Mouse (Mus musculus) liver, embryonic 14.5 days (tissue): ENCODE measurements around the gene Myrip. TPM values are rescaled to one million over a fixed set of nuclear protein-coding genes. Genes with fewer than 3 reads are reported as not detected.

Experiments
- ATAC-seq: fragments of 200-750 bp; cut with Nextera tagmentation; 2 replicates; pipeline ENCODE4 v1.8.0; 2017; ENCODE audit warnings: moderate number of reproducible peaks, mild to moderate bottlenecking, moderate library complexity; ENCODE audit not compliant: insufficient read depth
- DNase-seq, 3 experiments: peaks; one replicate each; pipeline ENCODE4 v3.0.0-alpha.2; 2012 to 2013; ENCODE audit warnings: low read depth in 3 of 3, low spot score in 3 of 3
- H3K27ac ChIP-seq: fragments of 300-500 bp; sonication (generic); 2 replicates; pipeline ENCODE4 v1.5.1; 2014; ENCODE audit warnings: moderate library complexity, mild to moderate bottlenecking, control low read depth, inconsistent platforms
- H3K27me3 ChIP-seq: fragments of 300-500 bp; sonication (generic); 2 replicates; pipeline ENCODE4 v1.6.1; 2014; ENCODE audit warnings: mild to moderate bottlenecking, low read length, moderate library complexity; ENCODE audit not compliant: control insufficient read depth, insufficient read depth
- H3K36me3 ChIP-seq: fragments of 300-500 bp; sonication (generic); replicated peaks from 2 replicates; pipeline ENCODE4 v1.6.1; 2014; ENCODE audit warnings: low read depth; ENCODE audit not compliant: control insufficient read depth, insufficient read depth
- H3K4me1 ChIP-seq, 2 experiments: fragments of 200-500 bp in 1 of 2; fragments of 300-500 bp in 1 of 2; sonication (generic) in 1 of 2; replicated peaks; 2 replicates each; pipeline ENCODE4 v1.6.1; 2012 to 2014; ENCODE audit warnings: antibody characterized with exemption in 1 of 2, inconsistent platforms in 1 of 2, low read length in 1 of 2; ENCODE audit not compliant: control insufficient read depth in 2 of 2, insufficient read depth in 2 of 2
- H3K4me2 ChIP-seq: fragments of 300-500 bp; sonication (generic); 2 replicates; pipeline ENCODE4 v1.6.1; 2014; ENCODE audit warnings: low read depth, mild to moderate bottlenecking, control low read depth, moderate library complexity
- H3K4me3 ChIP-seq, 2 experiments: fragments of 200-500 bp in 1 of 2; fragments of 300-500 bp in 1 of 2; sonication (generic) in 1 of 2; 2 replicates each; pipeline ENCODE4 v1.5.1; 2012 to 2014; ENCODE audit warnings: low read depth in 2 of 2, low read length in 2 of 2, mild to moderate bottlenecking in 2 of 2, control low read depth in 1 of 2, inconsistent platforms in 1 of 2, moderate library complexity in 1 of 2; ENCODE audit not compliant: insufficient read depth in 1 of 2
- H3K9ac ChIP-seq: fragments of 300-500 bp; sonication (generic); replicated peaks from 2 replicates; pipeline ENCODE4 v1.6.1; 2014; ENCODE audit warnings: mild to moderate bottlenecking, control low read depth, moderate library complexity
- H3K9me3 ChIP-seq: fragments of 300-500 bp; sonication (generic); 2 replicates; pipeline ENCODE4 v1.6.1; 2016; ENCODE audit warnings: low read length, mixed read lengths; ENCODE audit not compliant: control insufficient read depth
- CTCF ChIP-seq: IDR thresholded peaks from 2 replicates; pipeline ENCODE4 v1.5.1; 2016; ENCODE audit warnings: antibody characterized with exemption, low read depth, control low read depth
- EP300 ChIP-seq: IDR thresholded peaks from 2 replicates; pipeline ENCODE4 v1.6.1; 2016; ENCODE audit warnings: antibody characterized with exemption, low read depth
- WGBS: fragments of 180-500 bp; shearing (Covaris S2); extraction: QIAGEN DNeasy Blood & Tissue Kit; methylation state at CpG from one replicate; pipeline ENCODE4 v1.1.7; 2014; ENCODE audit not compliant: insufficient replicate concordance; 5-methylcytosine and 5-hydroxymethylcytosine counted together
- polyA plus RNA-seq, 2 experiments: library from polyadenylated mRNA; depleted of rRNA in 1 of 2; stranded (reverse) in 1 of 2; unstranded in 1 of 2; fragments of >200 nt; fragmentation: Nextera tagmentation in 1 of 2; extraction: Ambion mirVana in 1 of 2; gene quantifications; 2 replicates each; pipeline versions ENCODE4 v1.2.1 to v1.2.3; 2012 to 2014

The Myrip gene
- polyA plus RNA-seq, 2 experiments = 0.02 to 0.18 TPM

DNA sequence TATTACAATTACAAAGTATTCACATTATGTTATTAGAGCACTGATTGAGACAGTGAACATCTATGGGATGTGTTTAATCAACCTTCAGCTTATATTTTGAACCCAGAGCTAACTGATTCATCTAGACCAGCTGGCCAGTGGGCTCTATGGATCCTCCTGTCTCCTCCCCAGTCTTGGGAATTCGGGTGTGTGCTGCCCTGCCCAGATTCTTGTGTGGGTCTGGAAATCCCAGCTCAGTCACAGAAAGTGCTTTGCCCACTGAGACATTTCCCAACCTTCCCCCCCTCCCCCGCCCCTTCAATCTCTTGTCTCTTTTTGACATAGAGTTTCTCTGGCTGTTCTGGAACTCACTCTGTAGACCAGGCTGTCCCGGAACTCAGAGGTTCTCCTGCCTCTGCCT lies 217.6 kb downstream of the Myrip start:
- no peak overlapping the region for H3K27ac ChIP-seq
- no peaks in the 10 kb centered on the region for H3K9me3 ChIP-seq
- H3K27me3 ChIP-seq = no peaks in the 10 kb centered on the region
- TF ChIP-seq CTCF (no peak), EP300 (no peak)
- H3K4me1 ChIP-seq = 0 out of 4 replicates have a peak, but pooled peaks cover 0 to 1% of the 10 kb centered on the region in 2 experiments
- 54% methylated on average over 3 of the region's 3 CpGs for WGBS
- H3K4me3 ChIP-seq = no peak overlapping the region
- no peaks in the 10 kb centered on the region for H3K36me3 ChIP-seq
- ATAC-seq = no peak
- H3K4me2 ChIP-seq = no peak overlapping the region
- H3K9ac ChIP-seq = no peak overlapping the region
- DNase-seq = no peak

GRCm38 (mm10) chr9:120519469-120520125 lies 218.3 kb downstream of the Myrip start:
- H3K27me3 ChIP-seq = no peaks in the 10 kb centered on the region
- TF ChIP-seq CTCF (no peak), EP300 (no peak)

DNA sequence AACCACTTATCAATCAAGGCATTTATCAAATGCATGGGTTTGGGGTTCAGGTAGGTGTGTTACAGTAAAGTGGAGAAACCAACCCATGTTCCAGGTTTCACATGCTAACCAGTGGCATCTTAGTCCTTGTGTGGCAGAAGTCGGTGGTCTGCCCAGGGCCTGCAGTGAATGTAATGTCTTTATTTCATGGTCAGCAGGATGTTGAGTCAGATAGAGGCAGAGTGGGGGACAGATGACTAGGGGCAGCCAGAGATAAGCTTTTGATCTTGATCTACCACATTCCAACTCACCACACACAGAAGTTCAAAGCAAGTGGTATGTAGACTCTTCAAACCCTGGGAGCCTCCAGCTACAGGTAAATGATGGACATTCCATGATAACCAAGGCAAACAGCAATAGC lies 219.8 kb downstream of the Myrip start:
- Histone ChIP-seq H3K9me3 (no peaks in the 10 kb centered on the region), H3K9ac (no peak overlapping the region), H3K27ac (no peak overlapping the region), H3K4me1 (0 out of 4 replicates have a peak, but pooled peaks cover 0 to 1% of the 10 kb centered on the region in 2 experiments), H3K27me3 (no peaks in the 10 kb centered on the region), H3K4me2 (no peak overlapping the region), H3K4me3 (no peak overlapping the region), H3K36me3 (no peaks in the 10 kb centered on the region)
- DNase-seq (no peak), ATAC-seq (no peak)
- no peak for TF ChIP-seq CTCF
- no peak for TF ChIP-seq EP300
- WGBS = 26% methylated on average over 1 of the region's 1 CpGs

More at GRCm38 (mm10) chr9:120519469-120520125, 218.3 kb downstream of the Myrip start:
- ATAC-seq (no peak), DNase-seq (no peak)
- no peaks in the 10 kb centered on the region for H3K9me3 ChIP-seq
- WGBS = 58% methylated on average over 19 of the region's 19 CpGs
- H3K4me2 ChIP-seq = no peak overlapping the region
- H3K4me1 ChIP-seq = 0 out of 4 replicates have a peak, but pooled peaks cover 0 to 1% of the 10 kb centered on the region in 2 experiments
- no peaks in the 10 kb centered on the region for H3K36me3 ChIP-seq
- H3K27ac ChIP-seq = no peak overlapping the region
- no peak overlapping the region for H3K4me3 ChIP-seq
- H3K9ac ChIP-seq = no peak overlapping the region

Other genes starting within 250 kb of the Myrip start
- 1.4 and 1.5 TPM in 2 replicates for gene Cx3cr1, start 231.6 kb upstream of the Myrip start, polyA plus RNA-seq (2012; rRNA removed)
- gene Cx3cr1, start 231.6 kb upstream of the Myrip start, polyA plus RNA-seq (2014; fragmentation: Nextera tagmentation; extraction: Ambion mirVana) = 0.69 and 1.3 TPM in 2 replicates
- gene Ccr8, start 209.4 kb upstream of the Myrip start, polyA plus RNA-seq (2012; rRNA removed) = not detected in 2 replicates
- not detected in 2 replicates for gene Ccr8, start 209.4 kb upstream of the Myrip start, polyA plus RNA-seq (2014; fragmentation: Nextera tagmentation; extraction: Ambion mirVana)
- 94.3 and 106 TPM in 2 replicates for gene Slc25a38, start 191.1 kb upstream of the Myrip start, polyA plus RNA-seq (2012; rRNA removed)
- gene Slc25a38, start 191.1 kb upstream of the Myrip start, polyA plus RNA-seq (2014; fragmentation: Nextera tagmentation; extraction: Ambion mirVana) = 118 and 136 TPM in 2 replicates
- 1,110 and 1,446 TPM in 2 replicates for gene Rpsa, start 173.8 kb upstream of the Myrip start, polyA plus RNA-seq (2012; rRNA removed)
- gene Rpsa, start 173.8 kb upstream of the Myrip start, polyA plus RNA-seq (2014; fragmentation: Nextera tagmentation; extraction: Ambion mirVana) = 1,498 and 1,559 TPM in 2 replicates
- 0.01 TPM in 1 of 2 replicates, not detected in the other for gene Mobp, start 151.8 kb upstream of the Myrip start, polyA plus RNA-seq (2012; rRNA removed)
- not detected in 2 replicates for gene Mobp, start 151.8 kb upstream of the Myrip start, polyA plus RNA-seq (2014; fragmentation: Nextera tagmentation; extraction: Ambion mirVana)
- gene Eif1b, start 190.7 kb downstream of the Myrip start, polyA plus RNA-seq (2012; rRNA removed) = 20.8 and 30.6 TPM in 2 replicates
- gene Eif1b, start 190.7 kb downstream of the Myrip start, polyA plus RNA-seq (2014; fragmentation: Nextera tagmentation; extraction: Ambion mirVana) = 70.0 and 71.4 TPM in 2 replicates
- gene Entpd3, start 238.3 kb downstream of the Myrip start, polyA plus RNA-seq (2012; rRNA removed) = 0.01 and 0.02 TPM in 2 replicates
- gene Entpd3, start 238.3 kb downstream of the Myrip start, polyA plus RNA-seq (2014; fragmentation: Nextera tagmentation; extraction: Ambion mirVana) = not detected in 2 replicates